Mouse (Mus musculus) heart, postnatal 0 days (tissue): ENCODE measurements at regions not wholly inside any gene's neighbourhood (a gene's known extent, or its start where the extent isn't known, plus 50 kb on each side); places are given as distances from the start of the nearest gene placed in this dataset.

Experiments used
- CTCF ChIP-seq: IDR thresholded peaks from 2 replicates; pipeline ENCODE4 v1.5.1; 2016; ENCODE audit warnings: antibody characterized with exemption, control low read depth, low read depth
- EP300 ChIP-seq: IDR thresholded peaks from 2 replicates; pipeline ENCODE4 v1.6.1; 2016; ENCODE audit warnings: antibody characterized with exemption, low read depth

DNA sequence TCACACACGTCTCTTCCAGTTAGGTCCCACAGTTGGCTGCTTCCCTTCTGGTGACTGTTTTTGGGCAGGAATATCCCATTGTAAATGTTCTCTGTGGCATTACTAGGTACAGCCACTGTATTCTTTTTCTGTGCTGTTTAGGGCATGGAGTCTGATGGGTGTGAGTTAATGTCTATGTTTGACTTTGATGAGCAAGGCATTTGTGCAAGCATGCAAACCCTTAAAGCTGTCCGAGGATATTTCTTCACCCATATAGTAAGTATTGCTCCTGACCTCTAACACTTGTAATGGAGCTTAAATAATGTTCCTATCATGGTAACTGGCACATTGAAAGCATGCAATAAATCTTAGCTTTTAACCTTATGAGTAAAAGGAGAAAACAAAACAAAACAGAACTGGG, 133.6 kb upstream of the Col8a1 start:
- TF ChIP-seq CTCF (no peak), EP300 (no peak)
